In the genomic region with DNA sequence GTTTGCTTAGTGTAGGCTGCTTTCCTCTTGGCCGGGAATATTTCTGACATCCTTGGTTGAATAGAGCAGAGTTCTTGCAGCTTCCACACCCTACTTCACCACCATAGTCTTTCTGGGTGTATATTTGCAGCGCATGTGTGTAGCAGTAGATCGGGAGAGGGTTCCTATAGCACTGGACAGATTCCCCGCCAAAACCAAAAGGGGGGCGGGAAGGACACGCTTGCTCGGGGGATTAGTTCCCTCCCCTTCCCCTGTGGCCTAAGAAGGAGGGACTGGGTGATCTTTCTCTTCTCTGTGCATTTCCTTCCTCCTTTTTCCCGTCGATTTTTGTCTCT, we compare ENCODE assay signal across 8 mouse cellular contexts. TPM values are rescaled to one million over a fixed set of nuclear protein-coding genes. Genes with fewer than 3 reads are reported as not detected.
DNase-seq lines count a peak whose midpoint lies in the region; ATAC-seq and TF ChIP-seq lines count a peak whose summit lies in the region.

No protein-coding gene starts in this region.

- H3K9ac ChIP-seq in liver, postnatal 0 days (replicated peaks) = peak overlapping the region; percentile 56

- TF ChIP-seq EP300 in liver, postnatal 0 days (IDR thresholded peaks at IDR 0.05; ENCODE audit: low read depth) = no peak

- no peak for DNase-seq in thymus, adult 2 months
- no peak for DNase-seq in thymus, postnatal 10 days (ENCODE audit: low spot score in 2 of 2)
- no peak for DNase-seq in liver, postnatal 0 days
- no peak for DNase-seq in right cerebral cortex, postnatal 4 days
- DNase-seq in gastrocnemius, postnatal 10 days = no peak
- DNase-seq in spleen, postnatal 10 days (ENCODE audit: low spot score in 2 of 2) = no peak
- DNase-seq in c-Kit-positive CD71-positive TER-119-positive erythroid progenitor cells, embryonic 14.5 days (ENCODE audit: low spot score) = no peak

- H3K4me3 ChIP-seq in thymus, adult 2 months (ENCODE audit: control insufficient read depth, insufficient read depth, low read length) = 0 out of 2 replicates have a peak overlapping the region, but pooled peaks have one; percentile 20
- H3K4me3 ChIP-seq in liver, postnatal 0 days (ENCODE audit: low read depth, low read length) = peak overlapping the region; percentile 68

- H3K9me3 ChIP-seq in liver, postnatal 0 days (ENCODE audit: low read length) = no peaks in the 10 kb centered on the region

- 1% methylated on average over 9 of the region's 9 CpGs for WGBS in thymus, adult 2 months
- 1% methylated on average over 9 of the region's 9 CpGs for WGBS in liver, postnatal 0 days (ENCODE audit: insufficient replicate concordance)

- no peak for TF ChIP-seq CTCF in thymus, adult 2 months (IDR thresholded peaks at IDR 0.05; ENCODE audit: borderline replicate concordance, control insufficient read depth, extremely low read depth, insufficient read depth, low read length, poor library complexity)
- TF ChIP-seq CTCF in liver, postnatal 0 days (IDR thresholded peaks at IDR 0.05; ENCODE audit: low read depth) = no peak

- H3K4me1 ChIP-seq in thymus, adult 2 months (replicated peaks; ENCODE audit: control insufficient read depth, insufficient read depth, low read length) = peaks cover 5% of the 10 kb centered on the region; the same call in 1 of the 2 replicates
- H3K4me1 ChIP-seq in liver, postnatal 0 days (ENCODE audit: insufficient read depth) = peaks cover 18% of the 10 kb centered on the region

- TF ChIP-seq POLR2A in thymus, adult 2 months (IDR thresholded peaks at IDR 0.05; ENCODE audit: control insufficient read depth, extremely low read depth, insufficient read depth, low read length, poor library complexity) = no peak

- peaks cover 38% of the 10 kb centered on the region for H3K27me3 ChIP-seq in thymus, adult 2 months (ENCODE audit: control insufficient read depth, insufficient read depth, low read length)
- peaks cover 48% of the 10 kb centered on the region for H3K27me3 ChIP-seq in liver, postnatal 0 days (ENCODE audit: insufficient read depth, low read length)

- H3K4me2 ChIP-seq in liver, postnatal 0 days (ENCODE audit: low read depth, low read length) = peak overlapping the region; percentile 95

- H3K27ac ChIP-seq in thymus, adult 2 months (ENCODE audit: control insufficient read depth, insufficient read depth, low read length) = no peak overlapping the region
- no peak overlapping the region; the same call in 1 of the 2 replicates for H3K27ac ChIP-seq in liver, postnatal 0 days (ENCODE audit: low read depth)

- ATAC-seq in granulocyte monocyte progenitor cell, adult 5-6 weeks (replicated peaks; ENCODE audit: poor library complexity, severe bottlenecking) = peak; percentile 60
- ATAC-seq in liver, postnatal 0 days = 0 out of 2 replicates have a peak, but pooled peaks have one; percentile 9

- H3K36me3 ChIP-seq in thymus, adult 2 months (ENCODE audit: control insufficient read depth, insufficient read depth, low read length) = no peaks in the 10 kb centered on the region
- peaks cover 35% of the 10 kb centered on the region for H3K36me3 ChIP-seq in liver, postnatal 0 days (replicated peaks; ENCODE audit: insufficient read depth, low read length)

RNA-seq across cellular contexts. Expression of gene Tal1, which starts 6.3 kb away (rescaled TPM):
- 0.89 and 0.94 TPM in 2 replicates for polyA plus RNA-seq in thymus, adult 2 months (2012; rRNA removed)
- 12.1 and 14.4 TPM in 2 replicates for total RNA-seq in granulocyte monocyte progenitor cell, adult 5-6 weeks (2014; fragmentation: Nextera tagmentation)
- total RNA-seq in granulocyte monocyte progenitor cell, adult 5-6 weeks (2017) = 5.8 and 9.5 TPM in 2 replicates
- 8.3 and 8.9 TPM in 2 replicates for polyA plus RNA-seq in liver, postnatal 0 days (2015; fragmentation: Nextera tagmentation; extraction: Ambion mirVana)
- 1 to 10 TPM; 2.0 to 3.7 TPM for total RNA-seq in gastrocnemius, postnatal 10 days (2021)

RNA-seq across cellular contexts. Expression of gene Pdzk1ip1, which starts 26.0 kb away (rescaled TPM):
- polyA plus RNA-seq in thymus, adult 2 months (2012; rRNA removed) = 14.7 and 15.2 TPM in 2 replicates
- total RNA-seq in granulocyte monocyte progenitor cell, adult 5-6 weeks (2014; fragmentation: Nextera tagmentation) = 0.92 TPM in 1 of 2 replicates, not detected in the other
- 3.8 TPM in 1 of 2 replicates, not detected in the other for total RNA-seq in granulocyte monocyte progenitor cell, adult 5-6 weeks (2017)
- 18.6 and 22.2 TPM in 2 replicates for polyA plus RNA-seq in liver, postnatal 0 days (2015; fragmentation: Nextera tagmentation; extraction: Ambion mirVana)
- under 1 TPM; 0.28 to 0.45 TPM for total RNA-seq in gastrocnemius, postnatal 10 days (2021)
